Mouse (Mus musculus): ENCODE data around the gene P3h4.

P3h4 gene

DNA sequence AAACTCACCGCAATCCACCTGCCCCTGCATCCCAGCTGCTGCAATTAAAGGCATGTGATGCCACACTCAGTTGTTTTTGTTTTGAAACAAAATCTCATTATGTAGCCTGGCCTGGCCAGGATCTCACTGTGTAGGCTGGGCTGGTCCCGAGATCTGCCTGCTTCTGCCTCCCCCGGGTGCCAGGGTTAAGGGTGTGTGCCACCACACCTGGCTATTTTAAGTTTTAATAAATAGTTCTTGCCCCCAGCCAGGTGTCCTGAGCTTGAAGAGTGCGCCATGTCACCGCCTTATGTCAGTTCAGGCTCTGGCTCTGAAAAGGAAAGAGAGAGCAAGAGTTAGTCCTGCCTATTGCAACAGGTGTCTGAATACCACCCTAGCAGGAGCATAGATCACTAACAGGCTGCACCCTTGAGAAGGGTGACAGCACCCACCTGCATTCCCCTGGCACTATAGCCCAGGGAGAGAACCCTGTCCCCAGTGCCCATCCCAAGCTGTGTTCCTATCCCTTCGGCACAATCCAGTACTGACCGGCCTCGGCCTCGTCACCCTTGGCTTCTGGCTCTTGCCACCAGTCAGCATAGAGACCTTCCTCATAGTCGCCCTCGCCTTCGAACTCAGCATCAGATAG lies 5.7 kb downstream of the P3h4 start:
- in situ Hi-C loops (cut with MboI; ENCODE audit: low sequenced_read_pairs), result loop anchor here (5.0 kb wide), 1 partner anchor 37 kb away; no protein-coding TSS in a partner anchor

DNA sequence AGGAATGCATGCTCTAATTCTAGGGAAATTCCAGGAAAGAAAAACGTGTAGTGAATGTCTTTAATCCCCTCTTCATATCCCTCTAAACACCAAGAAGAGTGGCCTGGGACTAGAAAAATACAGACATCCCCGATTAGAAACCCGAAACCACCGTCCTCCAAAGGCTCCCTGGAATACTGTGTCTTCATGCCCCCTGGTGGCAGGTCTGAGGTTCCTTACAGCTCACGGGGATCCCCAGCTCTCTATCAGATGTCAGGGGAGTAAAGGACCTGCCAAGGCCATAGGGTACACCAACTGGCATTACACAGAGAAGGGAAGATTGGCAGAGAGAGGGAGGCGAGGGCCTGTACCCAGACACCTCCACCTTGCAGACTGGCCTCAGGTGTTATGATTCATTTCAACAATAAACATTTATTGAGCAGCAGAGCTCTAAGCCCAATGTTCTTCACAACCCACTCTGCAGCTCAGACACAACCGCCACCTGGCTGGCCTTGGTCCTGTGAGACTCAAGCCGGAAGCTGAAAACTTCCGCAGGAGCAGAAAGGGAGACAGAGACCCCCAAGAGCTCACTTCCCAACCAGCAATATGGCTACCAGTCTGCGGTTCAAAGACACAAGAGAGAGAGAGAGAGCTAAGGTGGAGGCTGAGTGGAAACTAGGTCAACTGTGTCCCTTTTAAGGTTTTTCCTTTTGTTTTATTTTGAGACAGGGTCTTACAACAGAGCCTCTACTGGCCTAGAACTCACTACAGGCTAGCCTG lies 6.4 kb downstream of the P3h4 start:
- in situ Hi-C loops (cut with MboI; ENCODE audit: low sequenced_read_pairs), result loop anchor here (5.0 kb wide), 1 partner anchor 36 kb away; no protein-coding TSS in a partner anchor

DNA sequence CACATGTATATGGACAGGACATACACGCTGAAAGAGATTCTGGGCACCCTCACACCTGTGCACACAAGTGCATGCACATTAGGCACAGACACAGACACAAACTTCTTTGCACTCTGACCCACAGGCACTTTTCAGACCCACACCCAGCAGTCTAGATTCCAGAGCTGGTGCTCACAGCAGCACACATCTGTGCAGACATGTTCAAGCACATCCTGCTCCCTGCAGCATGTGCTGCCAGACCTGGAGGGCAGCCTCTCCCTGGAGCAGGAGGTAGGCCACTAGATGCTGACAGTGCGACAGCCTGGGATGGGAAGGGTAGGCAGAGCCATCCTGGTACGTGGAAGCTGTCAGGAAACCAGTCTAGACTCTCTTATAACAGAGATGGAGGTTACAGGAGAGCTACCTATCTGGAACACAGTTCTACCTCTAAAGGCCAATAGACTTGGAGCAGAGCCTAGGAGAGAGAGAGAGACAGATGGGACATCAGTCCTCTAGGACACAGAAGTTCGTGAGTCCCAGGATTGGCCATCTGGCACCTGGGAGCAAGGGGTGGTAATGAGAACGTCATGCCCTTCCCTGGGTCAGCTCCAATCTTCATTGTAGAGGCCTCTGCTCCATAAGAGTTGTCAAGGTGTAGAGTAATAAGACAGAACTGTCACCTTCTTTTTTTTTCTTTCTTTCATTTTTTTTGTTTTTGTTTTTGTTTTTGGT lies 7.5 kb downstream of the P3h4 start:
- in situ Hi-C loops (cut with MboI; ENCODE audit: low sequenced_read_pairs), result loop anchor here (5.0 kb wide), 1 partner anchor 35 kb away; no protein-coding TSS in a partner anchor

DNA sequence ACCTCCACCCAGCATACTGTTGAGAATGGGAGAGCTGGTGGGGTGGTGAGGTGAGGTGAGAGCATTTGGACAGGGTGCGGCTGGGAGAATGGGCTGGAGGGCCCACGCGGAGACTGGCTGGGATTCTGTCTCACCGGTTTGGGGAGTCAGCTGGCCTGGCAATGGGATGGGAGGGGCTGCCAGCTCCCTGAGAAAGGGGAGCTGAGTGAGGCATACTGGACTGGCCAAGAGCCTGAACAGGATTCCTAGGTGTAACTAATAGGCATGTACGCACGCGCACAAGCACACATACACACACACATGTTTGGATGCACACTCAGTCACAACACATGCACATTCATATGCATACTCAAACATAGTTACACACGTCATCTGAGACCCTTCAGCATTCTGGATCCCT lies 8.4 kb downstream of the P3h4 start:
- in situ Hi-C loops (cut with MboI; ENCODE audit: low sequenced_read_pairs), result loop anchor here (5.0 kb wide), 1 partner anchor 34 kb away; no protein-coding TSS in a partner anchor

DNA sequence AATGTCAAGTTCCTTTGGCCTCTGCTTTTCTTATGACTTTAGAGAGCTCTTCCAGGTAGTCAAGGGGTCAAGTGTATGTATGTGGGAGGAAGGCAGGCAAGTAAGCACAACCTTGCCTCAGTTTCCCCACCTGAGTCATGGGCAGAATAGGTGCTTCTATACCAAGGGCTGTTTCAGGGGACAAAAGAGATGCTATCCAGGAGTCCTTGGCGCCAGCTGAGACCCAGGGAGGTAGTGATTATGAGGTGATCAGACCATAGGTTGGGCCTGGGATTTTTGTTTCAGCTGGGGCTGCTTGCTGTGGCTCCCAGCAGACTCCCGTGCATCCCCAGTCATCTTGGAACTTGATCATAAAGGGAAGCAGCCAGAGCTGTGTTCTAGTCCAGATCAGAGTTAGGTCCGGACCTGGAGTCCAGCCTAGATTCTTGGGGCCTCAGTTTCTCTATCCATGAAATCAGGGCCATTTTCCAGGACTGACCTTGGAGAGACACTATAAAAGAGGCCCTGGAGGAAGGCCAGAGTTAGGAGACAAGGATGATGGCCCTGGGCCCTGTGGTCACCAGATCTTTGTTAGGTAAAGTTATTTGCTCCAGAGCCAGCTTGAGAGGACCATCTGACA lies 10.1 kb downstream of the P3h4 start:
- in situ Hi-C loops (cut with MboI; ENCODE audit: low sequenced_read_pairs), result loop anchor here (5.0 kb wide), 1 partner anchor 32 kb away; no protein-coding TSS in a partner anchor

DNA sequence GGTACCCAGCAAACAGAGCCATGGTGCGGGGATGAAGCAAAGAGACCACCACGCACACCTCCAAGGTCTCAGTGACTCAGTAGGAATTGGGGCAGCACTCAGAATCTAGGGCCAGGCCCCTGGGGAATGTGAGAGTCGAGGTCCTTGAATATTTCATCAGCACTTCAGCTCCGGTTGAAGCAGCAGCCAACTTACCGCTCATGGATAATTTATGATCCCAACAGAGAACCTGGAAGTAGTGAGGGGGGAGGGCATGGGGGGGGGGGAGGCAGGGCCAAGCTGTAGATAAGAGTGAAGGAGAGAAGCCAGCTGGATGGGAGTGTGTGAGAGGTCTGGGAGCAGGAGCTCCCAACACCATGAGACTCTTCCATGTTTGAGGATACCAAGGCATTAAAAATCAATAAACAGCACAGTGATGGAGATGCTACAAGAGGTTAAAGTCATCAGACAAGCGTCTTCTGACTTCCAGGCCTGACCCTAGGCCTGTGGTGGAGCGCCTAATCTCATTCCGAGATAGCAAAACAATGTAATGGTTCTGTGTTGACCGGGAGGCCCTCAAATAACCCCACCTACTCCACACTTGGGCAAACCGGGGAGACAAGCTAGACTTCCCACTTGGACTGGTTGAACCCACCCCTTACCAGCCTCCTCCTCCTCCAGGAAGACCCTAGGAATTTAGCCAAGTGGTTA lies 11.0 kb downstream of the P3h4 start:
- in situ Hi-C loops (cut with MboI; ENCODE audit: low sequenced_read_pairs), result no loop called here

DNA sequence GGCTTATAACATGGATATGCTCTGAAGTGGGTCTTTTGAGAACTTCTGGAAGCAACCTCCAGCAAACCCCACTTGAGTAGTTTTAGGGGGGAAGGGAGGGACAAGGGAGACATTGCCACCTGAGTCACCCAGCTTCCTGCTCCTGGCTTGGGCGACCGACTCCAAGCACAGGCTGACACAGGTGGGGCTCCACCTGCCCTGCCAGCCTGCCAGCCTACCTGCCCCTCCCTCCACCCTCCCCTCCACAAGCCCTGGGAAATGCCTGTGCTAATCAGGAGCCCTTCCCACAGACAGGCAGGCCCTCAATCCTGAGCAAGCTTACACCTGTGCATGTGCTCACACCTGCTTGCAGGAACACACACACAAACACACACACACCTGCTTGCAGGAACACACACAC lies 12.0 kb downstream of the P3h4 start:
- in situ Hi-C loops (cut with MboI; ENCODE audit: low sequenced_read_pairs), result no loop called here

DNA sequence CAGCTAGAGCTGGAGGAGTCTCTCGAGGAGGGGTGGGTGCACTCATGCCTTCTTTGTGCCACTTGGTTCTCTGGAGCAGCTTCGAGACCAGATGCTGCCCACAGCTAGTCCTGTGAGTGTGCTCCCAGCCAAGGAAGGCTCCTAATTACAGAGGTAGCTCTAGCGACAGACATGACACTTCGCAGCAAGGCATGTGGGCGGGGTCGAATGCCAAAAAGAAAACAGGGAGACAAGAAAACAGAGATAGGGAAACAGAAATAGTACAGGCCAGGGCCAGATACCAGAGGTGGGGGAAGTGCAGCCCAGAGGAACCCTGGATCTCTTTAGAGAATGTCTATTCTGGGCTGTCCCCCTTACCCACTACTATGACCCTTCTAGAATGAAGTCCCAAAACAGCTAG lies 12.4 kb downstream of the P3h4 start:
- in situ Hi-C loops (cut with MboI; ENCODE audit: low sequenced_read_pairs), result no loop called here

DNA sequence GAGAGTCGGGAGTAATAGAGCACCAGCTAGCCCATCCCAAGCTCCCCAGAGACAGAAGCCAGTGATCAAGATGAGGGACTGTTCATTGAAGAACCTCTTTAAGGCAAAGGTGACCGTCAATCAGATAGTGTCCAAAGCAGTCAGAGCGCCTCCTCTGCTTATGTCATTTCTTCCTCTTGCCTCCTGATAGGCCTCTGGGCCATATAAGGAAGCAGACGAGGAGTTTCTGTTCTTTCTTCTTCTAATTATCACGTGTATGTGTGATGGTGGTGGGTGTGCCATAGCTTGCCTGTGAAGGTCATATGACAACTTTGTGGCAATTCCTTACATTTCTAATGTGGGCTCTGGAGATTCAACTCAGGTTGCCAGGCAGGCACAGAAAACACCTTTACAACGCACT lies 13.8 kb downstream of the P3h4 start:
- in situ Hi-C loops (cut with MboI; ENCODE audit: low sequenced_read_pairs), result no loop called here

DNA sequence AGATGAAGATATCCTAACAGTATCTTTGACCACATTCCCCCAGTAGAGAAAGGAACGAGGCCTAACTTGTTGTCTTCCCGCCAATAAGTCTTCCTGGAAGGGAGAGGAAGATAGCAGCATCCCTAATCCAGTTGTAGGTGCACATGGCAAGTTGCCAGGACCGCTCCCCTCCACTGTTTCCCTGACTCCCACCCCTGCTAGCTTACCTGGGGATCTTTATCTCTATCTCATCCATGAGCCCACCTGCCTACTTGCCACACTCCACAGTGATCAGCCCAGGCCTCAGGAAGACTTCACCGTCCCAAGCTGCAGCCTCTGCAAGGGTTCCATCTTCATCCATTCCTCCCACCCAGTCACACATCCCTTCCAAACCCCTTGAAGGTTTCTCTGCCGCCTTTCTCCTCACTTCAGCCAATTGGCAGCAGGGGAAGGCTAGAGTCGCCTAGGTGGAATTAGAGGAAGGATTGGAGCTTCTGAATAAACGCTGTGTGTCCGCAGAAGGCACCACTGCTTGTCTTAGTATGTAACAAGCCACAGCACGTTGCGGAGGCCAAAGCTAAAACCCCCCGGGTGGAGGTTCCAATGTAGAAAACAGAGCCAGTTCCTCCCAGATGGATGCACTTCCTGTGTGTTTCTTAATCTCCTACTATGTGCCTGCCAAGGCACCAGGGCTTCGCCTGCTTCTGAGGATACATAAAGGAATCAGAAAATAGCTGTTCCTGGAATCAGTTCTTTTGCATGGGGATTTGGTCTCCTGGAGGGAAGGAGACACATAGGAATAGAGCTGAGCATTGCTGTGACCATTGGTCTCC lies 14.7 kb downstream of the P3h4 start:
- in situ Hi-C loops (cut with MboI; ENCODE audit: low sequenced_read_pairs), result no loop called here

DNA sequence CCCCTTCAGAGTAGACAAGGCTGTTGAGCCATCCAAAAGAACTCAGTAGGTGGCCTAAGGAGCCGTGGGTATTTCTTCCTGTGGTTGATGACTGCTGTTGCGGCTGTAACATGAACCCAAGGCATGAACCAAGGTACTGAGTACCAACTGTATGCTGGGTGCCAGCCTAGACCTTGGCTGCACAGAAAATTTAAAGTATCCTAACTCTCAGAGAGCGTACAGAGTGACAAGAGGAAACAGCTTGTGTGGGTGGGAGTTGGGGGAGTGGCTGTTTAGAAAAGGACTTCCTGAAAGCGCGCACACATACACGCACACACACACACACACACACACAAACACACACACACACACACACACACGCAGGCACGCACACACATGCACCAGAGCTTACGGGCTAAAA lies 15.3 kb downstream of the P3h4 start:
- in situ Hi-C loops (cut with MboI; ENCODE audit: low sequenced_read_pairs), result no loop called here

DNA sequence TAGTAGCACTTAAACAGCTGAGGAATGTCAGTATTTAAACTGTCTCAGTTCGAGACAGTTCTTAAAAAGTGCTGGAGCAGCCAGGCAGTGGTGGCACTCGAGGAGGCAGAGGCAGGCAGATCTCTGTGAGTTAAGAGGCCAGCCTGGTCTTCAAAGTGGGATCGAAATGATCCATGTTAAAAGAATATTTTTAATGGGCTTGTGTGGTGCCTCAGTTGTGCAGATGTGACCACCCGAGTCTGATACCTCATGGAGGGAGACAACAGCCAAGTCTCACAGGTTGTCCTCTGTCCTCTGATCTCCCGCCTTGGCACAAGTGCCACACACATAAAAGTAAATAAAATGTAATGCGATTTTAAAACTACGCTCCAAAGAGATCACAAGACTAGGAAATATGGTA lies 16.1 kb downstream of the P3h4 start:
- in situ Hi-C loops (cut with MboI; ENCODE audit: low sequenced_read_pairs), result no loop called here

DNA sequence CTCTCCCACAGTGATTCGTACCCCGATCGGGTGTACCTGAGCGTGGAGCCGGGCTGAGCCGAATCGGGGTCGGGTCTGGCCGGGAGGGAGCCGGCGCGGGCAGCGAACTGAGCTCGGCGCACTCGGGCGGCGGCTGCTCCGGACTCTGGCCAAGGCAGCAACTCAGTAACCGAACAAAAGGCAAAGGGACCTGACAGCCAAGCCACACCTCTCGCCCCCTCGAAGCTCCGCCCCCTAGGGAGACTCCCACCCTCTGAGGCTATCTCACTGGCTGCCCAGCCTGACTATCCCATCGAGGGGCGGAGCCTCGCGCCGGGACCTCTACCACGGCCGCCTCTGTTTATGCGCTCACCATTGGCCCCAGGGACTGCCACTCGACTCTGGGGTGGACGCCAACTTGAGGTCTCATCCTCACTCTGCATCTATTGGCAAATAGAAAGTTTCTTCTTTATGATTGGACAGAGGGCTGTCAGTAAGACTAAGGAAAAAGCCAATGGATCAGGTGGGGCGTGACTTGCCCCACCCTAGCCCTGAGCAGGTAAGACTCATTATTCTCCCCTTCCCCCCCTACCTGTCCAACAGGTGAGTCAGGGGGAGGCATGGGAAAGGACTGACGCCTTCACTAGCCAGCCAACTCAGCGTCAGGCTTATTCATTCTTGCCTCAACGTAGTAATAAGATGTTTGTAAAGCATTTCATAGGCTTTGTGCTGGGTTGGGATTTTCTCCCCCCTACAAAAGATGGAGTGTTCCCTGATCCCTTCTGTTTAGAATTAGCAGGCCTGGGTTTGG lies 16.8 kb downstream of the P3h4 start, which contains the start of gene Jup:
TSS of gene Jup (minus strand) at position 164 of the 790 bp plus-strand sequence.
- in situ Hi-C loops (cut with MboI; ENCODE audit: low sequenced_read_pairs), result no loop called here

DNA sequence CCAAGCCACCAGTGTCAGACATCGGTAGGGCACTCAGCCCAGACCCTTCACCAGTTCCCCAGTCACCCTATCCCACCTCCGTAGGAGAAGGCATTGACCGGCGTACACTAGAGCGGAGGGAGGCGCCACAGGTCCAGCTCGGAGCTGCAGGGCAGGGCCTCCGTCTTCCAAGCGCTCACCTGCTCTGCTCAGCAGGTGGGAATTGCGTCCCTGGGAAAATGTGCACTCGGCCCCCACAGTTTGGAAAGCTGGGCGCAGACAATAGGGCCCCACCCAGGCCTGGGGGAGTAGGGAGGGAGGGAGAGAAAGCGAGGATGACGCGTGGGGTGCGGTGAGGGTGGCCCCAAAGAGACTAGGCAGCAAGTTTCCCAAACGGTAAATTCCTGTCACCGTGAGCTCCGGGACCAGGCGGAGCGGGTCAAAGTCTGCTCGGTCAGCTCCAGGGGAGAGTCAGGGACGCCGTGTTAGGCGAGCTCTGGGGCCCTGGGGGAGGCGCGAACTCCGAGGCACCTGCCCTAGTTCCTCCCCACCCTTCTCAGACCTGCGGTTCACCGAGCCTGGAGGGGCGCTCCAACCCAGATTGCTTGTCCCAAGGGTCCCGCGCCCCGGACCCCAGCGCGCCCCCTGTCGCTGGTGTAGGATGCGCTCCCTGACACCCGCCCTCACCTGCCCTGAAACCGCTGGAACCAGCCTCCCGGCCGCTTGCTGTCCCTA lies 17.6 kb downstream of the P3h4 start:
- in situ Hi-C loops (cut with MboI; ENCODE audit: low sequenced_read_pairs), result no loop called here

DNA sequence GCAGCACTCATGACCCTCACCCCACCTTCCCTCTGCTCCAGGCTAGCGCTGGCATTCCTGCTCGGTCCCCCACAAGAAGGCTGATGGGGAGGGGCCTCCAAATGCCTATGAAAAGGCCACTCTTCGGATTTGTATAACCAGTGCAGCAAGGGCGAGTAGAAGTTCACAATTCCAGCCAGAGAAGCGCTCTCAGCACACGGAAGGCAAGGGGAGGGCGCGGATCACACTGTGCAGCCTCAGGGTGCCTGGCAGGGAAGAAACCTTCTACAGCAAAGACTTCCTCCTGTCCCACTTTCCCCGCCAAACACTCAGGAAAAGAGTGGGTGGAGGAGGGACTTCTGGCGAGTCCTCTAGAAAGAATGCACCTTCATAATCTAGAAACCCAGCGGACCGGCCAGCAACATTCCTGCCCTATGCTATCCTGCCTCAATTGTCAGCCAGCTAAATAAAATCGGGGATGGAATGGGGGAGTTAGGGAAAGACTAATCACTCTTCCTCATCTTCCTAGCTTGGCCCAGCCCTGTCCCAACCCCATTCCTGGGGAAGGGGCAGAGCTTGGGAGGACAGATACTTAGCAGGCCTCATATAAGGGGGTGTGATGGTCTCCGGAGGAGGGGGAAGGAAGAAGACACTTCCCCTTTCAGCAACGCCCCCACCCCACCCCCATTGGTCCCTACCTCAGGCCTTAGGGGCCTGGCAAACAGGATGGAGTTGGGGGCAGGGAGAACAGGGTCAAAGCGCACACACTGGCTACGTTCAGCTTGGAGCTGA lies 18.6 kb downstream of the P3h4 start:
- in situ Hi-C loops (cut with MboI; ENCODE audit: low sequenced_read_pairs), result no loop called here

DNA sequence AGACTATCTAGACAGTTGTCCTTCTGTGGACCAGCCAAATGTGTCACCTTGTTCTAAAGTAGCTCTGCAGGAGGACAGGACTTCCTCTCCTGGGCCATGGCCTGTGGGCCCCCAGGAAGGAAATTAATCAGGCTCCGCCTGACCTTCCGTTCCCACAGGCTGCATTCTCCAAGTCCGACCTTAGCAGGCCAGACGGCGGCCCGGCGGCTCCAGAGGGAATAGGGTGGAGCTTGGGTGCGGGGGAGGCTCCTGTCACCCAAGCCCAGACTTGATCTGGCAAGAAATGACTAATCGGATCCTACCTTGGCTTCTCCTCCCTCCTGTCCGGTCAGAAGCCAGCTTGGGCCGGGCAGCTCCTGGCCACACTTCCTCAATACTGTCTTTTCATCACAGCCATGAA lies 19.4 kb downstream of the P3h4 start:
- in situ Hi-C loops (cut with MboI; ENCODE audit: low sequenced_read_pairs), result no loop called here

DNA sequence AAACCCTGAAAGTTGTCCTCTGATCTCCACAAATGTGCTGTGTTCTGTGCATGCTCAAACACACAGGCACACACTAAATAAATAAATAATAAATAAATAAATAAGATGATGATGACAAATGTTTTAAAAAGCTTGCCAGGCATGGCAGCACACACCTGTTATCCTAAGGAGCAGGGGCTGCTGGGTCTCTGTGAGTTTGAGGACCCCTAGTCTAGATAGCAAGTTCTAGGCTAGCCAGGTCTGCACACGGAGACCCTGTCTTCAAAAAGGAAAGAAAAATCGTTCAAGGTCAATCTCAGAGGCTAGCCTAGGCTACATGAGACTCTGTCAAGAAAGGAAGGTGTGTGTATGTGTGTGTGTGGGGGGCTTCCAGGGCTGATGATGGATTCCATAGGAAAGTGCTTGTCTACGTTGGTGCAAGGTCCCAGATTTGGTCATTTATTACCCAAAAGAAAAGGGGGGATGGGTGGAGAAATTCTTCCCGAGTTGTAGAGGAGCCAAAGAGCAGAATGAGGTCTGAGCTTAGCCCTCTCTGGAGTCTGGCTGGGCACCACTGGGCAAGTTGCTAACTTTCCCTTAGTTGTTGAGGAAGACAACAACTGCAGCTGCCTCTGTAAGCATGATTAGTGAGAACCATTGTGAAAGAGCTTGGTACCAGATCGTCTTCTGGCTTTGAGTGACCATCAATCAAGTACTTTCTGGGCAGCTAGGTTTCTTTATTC lies 20.1 kb downstream of the P3h4 start:
- in situ Hi-C loops (cut with MboI; ENCODE audit: low sequenced_read_pairs), result no loop called here
